In the genomic region with DNA sequence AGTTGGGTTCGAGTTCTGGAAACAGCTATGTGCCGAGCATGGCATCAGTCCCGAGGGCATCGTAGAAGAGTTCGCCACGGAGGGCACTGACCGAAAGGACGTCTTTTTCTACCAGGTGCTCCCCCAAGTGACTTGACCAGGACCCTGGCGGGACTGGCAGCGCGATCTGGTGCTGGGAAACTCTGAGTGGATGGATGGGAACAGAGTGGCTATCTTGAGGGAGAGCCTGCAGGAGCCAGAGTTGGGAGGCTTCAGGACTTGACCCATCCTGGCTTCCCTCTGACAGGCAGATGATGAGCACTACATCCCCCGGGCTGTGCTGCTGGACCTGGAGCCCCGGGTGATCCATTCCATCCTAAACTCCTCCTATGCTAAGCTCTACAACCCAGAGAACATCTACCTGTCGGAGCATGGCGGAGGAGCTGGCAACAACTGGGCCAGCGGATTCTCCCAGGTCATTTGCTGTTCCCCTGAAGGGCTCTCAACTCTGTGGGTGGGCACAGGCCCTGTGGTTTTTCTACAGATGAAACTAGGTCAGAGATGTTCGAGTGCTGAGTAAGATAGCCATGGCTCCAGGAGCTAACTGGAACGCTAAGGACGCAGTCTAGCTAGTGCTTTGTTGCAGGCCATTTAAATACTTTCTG, we compare ENCODE assay signal across 8 mouse cellular contexts. TPM values are rescaled to one million over a fixed set of nuclear protein-coding genes. Genes with fewer than 3 reads are reported as not detected.
A peak's percentile ranks its signal among the peaks of the same experiment; 100 is the strongest.
DNase-seq lines count a peak whose midpoint lies in the region; ATAC-seq and TF ChIP-seq lines count a peak whose summit lies in the region.

No protein-coding gene starts in this region.

- peaks cover 8% of the 10 kb centered on the region; the same call in 1 of the 2 replicates for H3K36me3 ChIP-seq in kidney, postnatal 0 days (ENCODE audit: insufficient read depth, low read length)
- H3K36me3 ChIP-seq in heart, postnatal 0 days (replicated peaks; ENCODE audit: control insufficient read depth, insufficient read depth, low read length) = peaks cover 24% of the 10 kb centered on the region
- peaks cover 33% of the 10 kb centered on the region for H3K36me3 ChIP-seq in midbrain, embryonic 12.5 days

- peak overlapping the region; percentile 69 for H3K9ac ChIP-seq in kidney, postnatal 0 days (ENCODE audit: low read depth, low read length)
- peak overlapping the region; percentile 55 for H3K9ac ChIP-seq in heart, postnatal 0 days (replicated peaks; ENCODE audit: low read depth, low read length)
- peak overlapping the region; percentile 87 for H3K9ac ChIP-seq in midbrain, embryonic 12.5 days (replicated peaks)

- no peak for TF ChIP-seq POLR2A in cortical plate, adult 2 months (IDR thresholded peaks at IDR 0.05; ENCODE audit: extremely low read depth, insufficient read depth, low read length)

- peak overlapping the region; percentile 92 for H3K4me2 ChIP-seq in kidney, postnatal 0 days (ENCODE audit: low read length)
- peak overlapping the region; percentile 73 for H3K4me2 ChIP-seq in heart, postnatal 0 days (ENCODE audit: low read depth, low read length)
- H3K4me2 ChIP-seq in midbrain, embryonic 12.5 days (replicated peaks) = peak overlapping the region; percentile 97

- no peak for ATAC-seq in kidney, postnatal 0 days (replicated peaks; ENCODE audit: low FRiP score, low read depth)
- ATAC-seq in heart, postnatal 0 days (ENCODE audit: insufficient read depth, low read depth) = no peak
- no peak for ATAC-seq in midbrain, embryonic 12.5 days (ENCODE audit: low FRiP score, low read depth)
- no peak for ATAC-seq in activated CD4-positive, CD25-positive, alpha-beta regulatory T cell, adult 4 months

- H3K27me3 ChIP-seq in kidney, postnatal 0 days (ENCODE audit: insufficient read depth, low read length) = no peaks in the 10 kb centered on the region
- no peaks in the 10 kb centered on the region for H3K27me3 ChIP-seq in heart, postnatal 0 days (ENCODE audit: control insufficient read depth, insufficient read depth, low read length)
- no peaks in the 10 kb centered on the region for H3K27me3 ChIP-seq in midbrain, embryonic 12.5 days

- DNase-seq in kidney, postnatal 0 days (ENCODE audit: low spot score) = no peak
- no peak for DNase-seq in kidney, adult 18-20 months
- no peak for DNase-seq in heart, postnatal 0 days (ENCODE audit: low spot score)
- DNase-seq in kidney, postnatal 14 days = no peak
- no peak for DNase-seq in frontal cortex, postnatal 10 days (ENCODE audit: low spot score in 2 of 2)

- H3K4me1 ChIP-seq in kidney, postnatal 0 days (replicated peaks; ENCODE audit: insufficient read depth, low read length) = peaks cover 16% of the 10 kb centered on the region; the same call in 1 of the 2 replicates
- peaks cover 4% of the 10 kb centered on the region; the same call in 1 of the 2 replicates for H3K4me1 ChIP-seq in cortical plate, adult 2 months (ENCODE audit: control insufficient read depth, insufficient read depth, low read length)
- H3K4me1 ChIP-seq in heart, postnatal 0 days (ENCODE audit: control insufficient read depth, insufficient read depth) = peaks cover 24% of the 10 kb centered on the region
- peaks cover 35% of the 10 kb centered on the region for H3K4me1 ChIP-seq in midbrain, embryonic 12.5 days

- TF ChIP-seq EP300 in heart, postnatal 0 days (IDR thresholded peaks at IDR 0.05; ENCODE audit: low read depth) = no peak

- no peak for TF ChIP-seq CTCF in kidney, postnatal 0 days (IDR thresholded peaks at IDR 0.05; ENCODE audit: low read depth)
- TF ChIP-seq CTCF in cortical plate, adult 2 months (IDR thresholded peaks at IDR 0.05; ENCODE audit: extremely low read depth, insufficient read depth, low read length) = no peak
- no peak for TF ChIP-seq CTCF in heart, postnatal 0 days (IDR thresholded peaks at IDR 0.05; ENCODE audit: low read depth)

- 19% methylated on average over 19 of the region's 19 CpGs for WGBS in kidney, postnatal 0 days
- WGBS in heart, postnatal 0 days = 19% methylated on average over 19 of the region's 19 CpGs
- WGBS in midbrain, embryonic 12.5 days = 25% methylated on average over 19 of the region's 19 CpGs

- peak overlapping the region; percentile 85 for H3K27ac ChIP-seq in kidney, postnatal 0 days
- H3K27ac ChIP-seq in cortical plate, adult 2 months (ENCODE audit: insufficient read depth, low read length) = 0 out of 2 replicates have a peak overlapping the region, but pooled peaks have one; percentile 3
- H3K27ac ChIP-seq in heart, postnatal 0 days (ENCODE audit: low read depth) = peak overlapping the region; percentile 81
- H3K27ac ChIP-seq in midbrain, embryonic 12.5 days (replicated peaks) = peak overlapping the region; percentile 92

- H3K4me3 ChIP-seq in kidney, postnatal 0 days (replicated peaks; ENCODE audit: low read depth, low read length) = peak overlapping the region; percentile 81
- H3K4me3 ChIP-seq in cortical plate, adult 2 months (ENCODE audit: insufficient read depth, low read length) = peak overlapping the region; percentile 52
- peak overlapping the region; percentile 74 for H3K4me3 ChIP-seq in heart, postnatal 0 days (ENCODE audit: low read depth, low read length)
- peak overlapping the region; percentile 91 for H3K4me3 ChIP-seq in midbrain, embryonic 12.5 days

- H3K9me3 ChIP-seq in kidney, postnatal 0 days (replicated peaks; ENCODE audit: low read length) = no peaks in the 10 kb centered on the region
- no peaks in the 10 kb centered on the region for H3K9me3 ChIP-seq in heart, postnatal 0 days (replicated peaks; ENCODE audit: control insufficient read depth, low read length)
- no peaks in the 10 kb centered on the region for H3K9me3 ChIP-seq in midbrain, embryonic 12.5 days

RNA-seq across cellular contexts. Expression of a gene that starts 0.9 kb away (rescaled TPM):
- polyA plus RNA-seq in kidney, postnatal 0 days (2015; fragmentation: Nextera tagmentation; extraction: Ambion mirVana) = 48.4 and 56.7 TPM in 2 replicates
- 15.2 and 15.3 TPM in 2 replicates for polyA plus RNA-seq in cortical plate, adult 2 months (2012; rRNA removed)
- 47.4 and 54.8 TPM in 2 replicates for total RNA-seq in heart, postnatal 0 days (2014; rRNA removed; ENCODE audit: low replicate concordance)
- 38.7 and 39.4 TPM in 2 replicates for polyA plus RNA-seq in heart, postnatal 0 days (2015; fragmentation: Nextera tagmentation; extraction: Ambion mirVana)
- 96.3 and 97.4 TPM in 2 replicates for polyA plus RNA-seq in midbrain, embryonic 12.5 days (2016; fragmentation: Nextera tagmentation; extraction: Ambion mirVana)
- polyA plus RNA-seq in activated CD4-positive, CD25-positive, alpha-beta regulatory T cell, adult 4 months (2017; shearing (Covaris generic)) = 10 to 100 TPM; 17.7 to 26.8 TPM

RNA-seq across cellular contexts. Expression of a gene that starts 1.0 kb away (rescaled TPM):
- 23.2 and 23.7 TPM in 2 replicates for polyA plus RNA-seq in kidney, postnatal 0 days (2015; fragmentation: Nextera tagmentation; extraction: Ambion mirVana)
- 63.2 and 65.7 TPM in 2 replicates for polyA plus RNA-seq in cortical plate, adult 2 months (2012; rRNA removed)
- 44.8 and 47.6 TPM in 2 replicates for total RNA-seq in heart, postnatal 0 days (2014; rRNA removed; ENCODE audit: low replicate concordance)
- polyA plus RNA-seq in heart, postnatal 0 days (2015; fragmentation: Nextera tagmentation; extraction: Ambion mirVana) = 11.3 and 11.7 TPM in 2 replicates
- 21.8 and 23.1 TPM in 2 replicates for polyA plus RNA-seq in midbrain, embryonic 12.5 days (2016; fragmentation: Nextera tagmentation; extraction: Ambion mirVana)
- 10 to 100 TPM; 14.4 to 24.7 TPM for polyA plus RNA-seq in activated CD4-positive, CD25-positive, alpha-beta regulatory T cell, adult 4 months (2017; shearing (Covaris generic))

RNA-seq across cellular contexts. Expression of a gene that starts 25.4 kb away (rescaled TPM):
- 23.2 and 26.4 TPM in 2 replicates for polyA plus RNA-seq in kidney, postnatal 0 days (2015; fragmentation: Nextera tagmentation; extraction: Ambion mirVana)
- 3.5 and 3.8 TPM in 2 replicates for polyA plus RNA-seq in cortical plate, adult 2 months (2012; rRNA removed)
- total RNA-seq in heart, postnatal 0 days (2014; rRNA removed; ENCODE audit: low replicate concordance) = 1.2 and 7.3 TPM in 2 replicates
- polyA plus RNA-seq in heart, postnatal 0 days (2015; fragmentation: Nextera tagmentation; extraction: Ambion mirVana) = 10.3 and 12.0 TPM in 2 replicates
- 41.7 and 42.4 TPM in 2 replicates for polyA plus RNA-seq in midbrain, embryonic 12.5 days (2016; fragmentation: Nextera tagmentation; extraction: Ambion mirVana)
- 10 to 100 TPM; 12.3 to 13.4 TPM for polyA plus RNA-seq in activated CD4-positive, CD25-positive, alpha-beta regulatory T cell, adult 4 months (2017; shearing (Covaris generic))

RNA-seq across cellular contexts. Expression of a gene that starts 33.6 kb away (rescaled TPM):
- 45.7 and 46.0 TPM in 2 replicates for polyA plus RNA-seq in kidney, postnatal 0 days (2015; fragmentation: Nextera tagmentation; extraction: Ambion mirVana)
- polyA plus RNA-seq in cortical plate, adult 2 months (2012; rRNA removed) = 46.9 and 53.1 TPM in 2 replicates
- total RNA-seq in heart, postnatal 0 days (2014; rRNA removed; ENCODE audit: low replicate concordance) = 21.8 and 46.6 TPM in 2 replicates
- 26.7 and 29.0 TPM in 2 replicates for polyA plus RNA-seq in heart, postnatal 0 days (2015; fragmentation: Nextera tagmentation; extraction: Ambion mirVana)
- polyA plus RNA-seq in midbrain, embryonic 12.5 days (2016; fragmentation: Nextera tagmentation; extraction: Ambion mirVana) = 49.2 and 60.5 TPM in 2 replicates
- 10 to 100 TPM; 51.8 to 71.5 TPM for polyA plus RNA-seq in activated CD4-positive, CD25-positive, alpha-beta regulatory T cell, adult 4 months (2017; shearing (Covaris generic))

RNA-seq across cellular contexts. Expression of a gene that starts 35.0 kb away (rescaled TPM):
- 4.3 and 4.9 TPM in 2 replicates for polyA plus RNA-seq in kidney, postnatal 0 days (2015; fragmentation: Nextera tagmentation; extraction: Ambion mirVana)
- polyA plus RNA-seq in cortical plate, adult 2 months (2012; rRNA removed) = 57.9 and 61.0 TPM in 2 replicates
- 0.08 TPM in 1 of 2 replicates, not detected in the other for total RNA-seq in heart, postnatal 0 days (2014; rRNA removed; ENCODE audit: low replicate concordance)
- polyA plus RNA-seq in heart, postnatal 0 days (2015; fragmentation: Nextera tagmentation; extraction: Ambion mirVana) = 1.8 and 2.1 TPM in 2 replicates
- polyA plus RNA-seq in midbrain, embryonic 12.5 days (2016; fragmentation: Nextera tagmentation; extraction: Ambion mirVana) = 9.0 and 10.3 TPM in 2 replicates
- polyA plus RNA-seq in activated CD4-positive, CD25-positive, alpha-beta regulatory T cell, adult 4 months (2017; shearing (Covaris generic)) = under 1 TPM; 0.68 to 0.94 TPM

Comparison
In these comparisons a context has a peak if more than half of its experiments do, and no peak if none do; other contexts are left out.
1. H3K27ac ChIP-seq: peak in every context shown above with its lines; median percentile 92 in midbrain, embryonic 12.5 days; 85 in kidney, postnatal 0 days; 81 in heart, postnatal 0 days; 3 in cortical plate, adult 2 months.